Mouse (Mus musculus): Measurements from ENCODE around the gene Nxpe3.
A peak's percentile ranks its signal among the peaks of the same experiment; 100 is the strongest.

- TF ChIP-seq CTCF (IDR thresholded peaks at IDR 0.05; ENCODE audit: low read depth, low read length) (peak; percentile 84), POLR2A (IDR thresholded peaks at IDR 0.05; ENCODE audit: extremely low read depth, insufficient read depth, low read length) (no peak)
Measured at GRCm38 (mm10) chr16:55858465-55858864, 36.6 kb downstream of the Nxpe3 start.

Data from liver, adult 2 months (tissue).